Mouse (Mus musculus) cortical plate, adult 2 months (tissue): ENCODE results near the gene Rpl36a.

ENCODE experiments used
- CTCF ChIP-seq: fragments of 200-500 bp; IDR thresholded peaks from 2 replicates; pipeline ENCODE4 v1.5.1; 2011; ENCODE audit warnings: mild to moderate bottlenecking, control low read depth, low read length; ENCODE audit not compliant: insufficient read depth; ENCODE audit errors: extremely low read depth
- POLR2A ChIP-seq: fragments of 200-500 bp; IDR thresholded peaks from 2 replicates; pipeline ENCODE4 v1.6.1; 2011; ENCODE audit warnings: mild to moderate bottlenecking, low read length, control low read depth; ENCODE audit not compliant: insufficient read depth; ENCODE audit errors: extremely low read depth

DNA sequence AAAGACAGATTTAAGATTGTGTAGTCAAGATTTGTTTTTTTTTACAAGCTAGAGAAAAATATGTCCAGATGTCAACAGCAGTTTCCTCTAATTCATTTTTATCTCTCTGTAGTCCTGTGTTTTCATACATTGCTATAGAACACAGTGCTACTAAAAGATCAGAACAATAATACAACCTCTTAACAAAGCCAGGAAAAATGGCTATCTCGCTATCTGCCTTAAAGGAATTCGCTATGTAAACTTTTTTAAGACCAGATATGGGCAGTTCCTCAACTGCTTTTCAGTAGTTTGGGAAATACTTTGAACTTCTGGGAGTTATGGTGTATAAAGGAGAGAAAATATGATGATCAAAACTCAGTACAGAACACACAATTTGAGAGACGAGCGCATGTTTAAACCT is 37.9 kb downstream of the Rpl36a start:
- TF ChIP-seq CTCF: no peak
- TF ChIP-seq POLR2A: no peak
